Mouse (Mus musculus): ENCODE results near the gene Slc26a6. TPM values are rescaled to one million over a fixed set of nuclear protein-coding genes. Genes with fewer than 3 reads are reported as not detected.

Gene Slc26a6
- polyA plus RNA-seq, 1 experiment from 2014 or later: 7.8 TPM

- ChIA-PET POLR2A (no interaction called here), CTCF (no interaction called here)
- DNase-seq (ENCODE audit: low read depth, low spot score) (no peak), ATAC-seq (no peak)
- TF ChIP-seq CTCF (IDR thresholded peaks at IDR 0.05): no peak
- in situ Hi-C loops (cut with MboI; ENCODE audit: low pct_unique_long_range_greater_than_20kb): no loop called here
- no peaks in the 10 kb centered on the region for H3K27me3 ChIP-seq
Observed at GRCm38 (mm10) chr9:108955846-108956245, 102.8 kb downstream of the Slc26a6 start.

Other genes with a start within 250 kb of the Slc26a6 start
- 43.7 TPM for gene Arih2, start 203.9 kb upstream of the Slc26a6 start, polyA plus RNA-seq (2021)
- gene Slc25a20, start 191.2 kb upstream of the Slc26a6 start, polyA plus RNA-seq (2021): 48.1 TPM
- 30.9 TPM for gene Prkar2a, start 164.0 kb upstream of the Slc26a6 start, polyA plus RNA-seq (2021)
- 89.9 TPM for gene Ip6k2, start 69.5 kb upstream of the Slc26a6 start, polyA plus RNA-seq (2021)
- gene Nckipsd, start 44.9 kb upstream of the Slc26a6 start, polyA plus RNA-seq (2021): 15.9 TPM
- 0.06 TPM for gene Celsr3, start 27.0 kb upstream of the Slc26a6 start, polyA plus RNA-seq (2021)
- gene Tmem89, start 61.3 kb downstream of the Slc26a6 start, polyA plus RNA-seq (2021): not detected
- 440 TPM for gene Uqcrc1, start 83.3 kb downstream of the Slc26a6 start, polyA plus RNA-seq (2021)
- 9.1 TPM for gene Col7a1, start 100.3 kb downstream of the Slc26a6 start, polyA plus RNA-seq (2021)
- 0.18 TPM for gene Ucn2, start 132.7 kb downstream of the Slc26a6 start, polyA plus RNA-seq (2021)
- 7.2 TPM for gene Pfkfb4, start 138.5 kb downstream of the Slc26a6 start, polyA plus RNA-seq (2021)
- gene Shisa5, start 185.3 kb downstream of the Slc26a6 start, polyA plus RNA-seq (2021): 86.9 TPM
- 18.1 TPM for gene Trex1, start 206.5 kb downstream of the Slc26a6 start, polyA plus RNA-seq (2021)
- gene Atrip, start 220.8 kb downstream of the Slc26a6 start, polyA plus RNA-seq (2021): 10.3 TPM
- gene Ccdc51, start 229.2 kb downstream of the Slc26a6 start, polyA plus RNA-seq (2021): 8.4 TPM
- gene Tma7, start 229.3 kb downstream of the Slc26a6 start, polyA plus RNA-seq (2021): 188 TPM
- gene Plxnb1, start 242.1 kb downstream of the Slc26a6 start, polyA plus RNA-seq (2021): 0.40 TPM